Mouse (Mus musculus): ENCODE measurements around the gene Nox1.
A peak's percentile ranks its signal among the peaks of the same experiment; 100 is the strongest.
"Not testable (repeated sequence)": the region's sequence is repeated elsewhere in the genome, so short reads cannot be mapped to it uniquely, and the experiment has no call there.

Gene Nox1

GRCm38 (mm10) chrX:134221856-134222255, at the start of gene Nox1:
Nox1 (minus strand) TSS chrX:134221956.
- DNase-seq (ENCODE audit: low read depth, low spot score) = no peak

DNA sequence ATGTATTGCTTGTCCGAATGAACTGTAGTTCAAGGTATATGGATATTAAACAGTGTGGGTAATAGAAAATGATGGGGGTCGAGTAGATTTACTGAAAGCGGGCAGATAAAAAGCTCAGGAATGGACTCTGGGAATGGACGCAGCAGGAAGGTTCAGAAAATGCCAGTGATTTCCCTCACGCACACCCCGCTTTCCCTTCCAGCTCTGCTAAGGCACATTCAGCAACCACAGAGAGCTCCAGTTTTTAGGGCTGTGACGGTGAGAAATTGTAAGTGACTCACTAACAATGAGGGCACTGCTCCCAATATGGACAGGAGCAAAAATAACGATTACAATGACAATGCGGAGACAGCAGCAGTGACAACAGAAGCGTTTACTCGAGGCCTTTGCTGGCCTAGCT, 40.4 kb upstream of the Nox1 start:
- DNase-seq (ENCODE audit: low read depth, low spot score) = no peak

DNA sequence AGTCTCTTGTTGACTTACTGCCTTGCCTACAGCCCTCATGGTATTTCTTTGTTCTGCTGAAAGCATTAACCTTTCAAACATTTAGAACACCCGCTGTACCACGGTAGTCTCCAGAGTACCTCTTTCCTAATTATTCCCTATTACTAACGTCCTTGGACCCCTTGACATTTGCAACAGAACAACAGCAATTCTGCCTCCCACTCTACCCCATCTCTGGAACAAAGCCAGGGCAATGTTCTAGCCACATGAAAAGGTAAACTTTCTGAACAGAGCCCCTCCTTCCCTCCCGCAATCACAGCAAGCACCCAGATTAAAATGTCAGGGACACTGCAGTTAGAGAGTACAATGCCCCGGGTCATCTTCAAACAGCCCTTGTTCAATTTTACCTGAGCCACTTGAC, 39.4 kb upstream of the Nox1 start:
- no peak for DNase-seq (ENCODE audit: low read depth, low spot score)

DNA sequence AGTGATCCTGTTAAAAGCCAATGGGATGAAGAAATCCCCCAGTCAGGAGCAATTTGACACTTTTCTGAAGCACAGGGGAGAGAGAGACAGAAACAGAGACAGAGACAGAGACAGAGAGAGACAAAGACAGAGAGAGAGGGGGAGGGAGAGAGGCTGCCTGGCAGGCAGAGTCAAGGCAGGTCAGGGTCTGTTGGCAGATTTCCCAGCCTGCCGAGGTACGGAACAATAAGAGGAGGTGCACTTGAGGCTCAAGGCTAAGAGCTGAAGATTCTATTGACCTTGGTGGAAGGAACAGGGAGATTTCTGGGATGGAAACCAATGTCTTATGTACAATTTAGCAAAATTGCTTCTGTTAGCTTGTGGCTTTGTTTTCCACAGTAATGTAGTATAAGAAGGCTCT, 26.4 kb upstream of the Nox1 start:
- DNase-seq (ENCODE audit: low read depth, low spot score) = no peak

GRCm38 (mm10) chrX:134245946-134246345, 24.2 kb upstream of the Nox1 start:
- no peak for DNase-seq (ENCODE audit: low read depth, low spot score)

- no peak for DNase-seq (ENCODE audit: low read depth, low spot score)
Observed at GRCm38 (mm10) chrX:134238266-134238665, 16.5 kb upstream of the Nox1 start.

DNA sequence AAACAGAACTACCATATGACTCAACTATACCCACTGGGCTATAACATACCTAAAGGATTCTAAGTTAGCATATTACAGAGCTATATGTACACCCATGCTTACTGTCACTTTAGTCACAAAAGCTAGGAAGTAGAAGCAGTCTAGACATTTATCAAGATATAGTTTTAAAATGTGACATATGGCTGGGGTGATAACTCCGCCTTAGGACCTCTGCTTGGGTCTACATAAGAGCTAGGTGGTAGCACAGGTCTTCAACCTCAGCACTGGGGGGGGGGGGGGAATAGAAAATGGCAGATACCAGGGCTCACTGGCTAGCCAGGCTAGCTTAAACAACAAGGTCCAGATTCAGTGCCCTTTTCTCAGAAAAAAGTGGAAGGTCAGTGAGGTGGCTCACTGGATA, 11.3 kb upstream of the Nox1 start:
- no peak for DNase-seq (ENCODE audit: low read depth, low spot score)

GRCm38 (mm10) chrX:134220618-134221017, 1.1 kb downstream of the Nox1 start:
- no peak for DNase-seq (ENCODE audit: low read depth, low spot score)

DNA sequence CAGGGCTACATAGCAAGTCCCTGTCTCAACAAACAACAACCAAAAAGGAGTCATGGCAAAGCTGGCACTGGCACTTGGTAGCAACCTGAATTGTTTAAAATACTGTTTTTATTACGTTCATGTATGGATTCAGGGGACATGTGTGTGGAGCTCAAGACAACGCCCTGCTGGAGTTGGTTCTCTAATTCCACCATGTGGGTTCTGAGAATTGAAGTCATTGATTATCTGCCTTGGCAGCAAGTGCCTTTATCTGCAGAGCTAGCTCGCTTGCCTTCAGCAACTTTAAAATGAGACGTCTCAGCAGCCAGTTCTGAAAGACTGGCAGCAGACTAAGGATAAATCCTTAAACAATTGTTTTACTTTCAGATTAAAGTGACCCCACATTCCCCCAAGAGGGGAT, 3.6 kb downstream of the Nox1 start:
- DNase-seq (ENCODE audit: low read depth, low spot score) = no peak

DNA sequence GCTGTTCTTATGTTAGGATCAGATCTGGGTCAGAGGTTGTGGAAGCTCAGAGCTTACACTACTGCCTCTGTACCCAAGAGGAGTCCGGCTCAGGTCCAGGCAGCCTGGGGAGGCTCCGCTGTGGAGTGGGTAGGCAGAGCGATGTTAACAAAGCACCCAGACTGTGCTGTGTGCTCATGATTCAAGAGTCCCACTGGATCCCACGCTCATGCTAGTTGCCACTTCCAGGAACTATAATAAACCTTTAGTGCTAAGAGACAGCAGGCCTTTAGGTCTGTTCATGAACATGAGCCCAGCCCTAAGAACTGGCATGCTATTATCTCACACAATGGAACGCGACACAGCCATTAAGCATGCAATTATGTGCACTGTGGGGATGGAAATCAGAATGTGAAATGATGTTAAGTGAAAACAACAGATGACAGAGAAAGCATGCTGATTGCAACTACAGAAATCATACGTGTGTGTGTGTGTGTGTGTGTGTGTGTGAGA, 10.6 kb downstream of the Nox1 start:
- DNase-seq (ENCODE audit: low read depth, low spot score) = no peak

- DNase-seq (ENCODE audit: low read depth, low spot score) = no peak
Observed at GRCm38 (mm10) chrX:134208491-134208890, 13.3 kb downstream of the Nox1 start.

DNA sequence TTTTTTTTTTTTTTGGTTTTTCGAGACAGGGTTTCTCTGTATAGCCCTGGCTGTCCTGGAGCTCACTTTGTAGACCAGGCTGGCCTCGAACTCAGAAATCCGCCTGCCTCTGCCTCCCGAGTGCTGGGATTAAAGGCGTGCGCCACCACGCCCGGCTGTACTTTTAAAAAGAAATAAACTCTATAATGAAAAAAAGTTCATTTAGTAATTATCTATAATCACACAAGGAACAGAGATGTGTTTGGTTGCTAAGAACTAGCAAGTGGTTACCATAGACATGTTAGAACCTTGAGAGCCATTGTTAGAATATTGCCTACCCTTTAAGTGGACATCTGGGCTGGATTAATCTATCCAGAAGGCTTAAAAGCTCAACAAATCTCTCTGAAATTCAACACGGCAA, 34.6 kb downstream of the Nox1 start, which contains the start of gene Arl13a:
TSS of gene Arl13a (plus strand) at position 301 of the 400 bp plus-strand sequence.
- not testable (repeated sequence) for DNase-seq (ENCODE audit: low read depth, low spot score)

DNA sequence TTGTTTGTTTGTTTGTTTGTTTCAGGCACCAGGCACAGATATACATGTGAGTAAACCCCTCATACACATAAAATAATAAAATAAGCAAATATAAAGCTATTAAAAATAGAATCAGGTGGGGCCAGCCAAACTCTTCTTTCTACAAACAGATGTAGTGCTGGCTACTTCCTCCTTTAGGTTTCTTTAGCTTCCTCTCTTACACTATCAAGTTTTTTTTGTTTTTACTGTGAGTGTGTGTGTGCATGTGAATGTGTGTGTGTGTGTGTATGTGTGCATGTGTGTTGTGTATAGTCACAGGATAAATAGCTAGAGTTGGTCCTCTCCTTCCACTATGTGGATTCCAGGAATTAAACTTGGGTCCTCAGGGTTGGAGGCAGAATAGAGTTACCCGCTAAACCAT, 47.1 kb downstream of the Nox1 start:
- DNase-seq (ENCODE audit: low read depth, low spot score) = no peak

- no peak for DNase-seq (ENCODE audit: low read depth, low spot score)
Observed at GRCm38 (mm10) chrX:134170584-134170983, 51.2 kb downstream of the Nox1 start.

GRCm38 (mm10) chrX:134163484-134163883, 58.3 kb downstream of the Nox1 start:
- DNase-seq (ENCODE audit: low read depth, low spot score) = no peak

GRCm38 (mm10) chrX:134162826-134163225, 58.9 kb downstream of the Nox1 start:
- no peak for DNase-seq (ENCODE audit: low read depth, low spot score)

GRCm38 (mm10) chrX:134162043-134162720, 59.6 kb downstream of the Nox1 start, which contains the start of gene Xkrx:
Xkrx (minus strand) TSS chrX:134162076.
- no peak for DNase-seq (ENCODE audit: low read depth, low spot score)

DNA sequence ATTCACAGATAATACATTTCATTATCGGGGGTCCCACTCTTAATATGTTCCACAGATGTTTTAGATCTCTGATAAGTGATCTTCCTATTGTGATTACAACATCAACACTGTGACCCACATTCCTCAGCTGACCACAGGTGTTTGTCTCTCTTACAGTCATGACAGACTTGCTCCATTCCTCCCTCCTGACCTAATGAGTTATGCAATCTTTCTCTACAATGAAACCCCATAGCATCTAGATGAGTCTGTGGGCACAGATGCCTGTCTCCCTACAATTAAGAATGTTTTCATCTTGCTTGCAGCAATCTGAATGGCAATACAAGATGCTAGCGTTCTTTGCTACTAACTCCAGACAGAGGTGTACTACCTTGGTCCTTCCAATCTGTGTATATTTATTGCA, 61.3 kb downstream of the Nox1 start:
- DNase-seq (ENCODE audit: low read depth, low spot score) = no peak

- DNase-seq (ENCODE audit: low read depth, low spot score) = no peak
Observed at GRCm38 (mm10) chrX:134158151-134158550, 63.6 kb downstream of the Nox1 start.

- DNase-seq (ENCODE audit: low read depth, low spot score) = no peak
Observed at GRCm38 (mm10) chrX:134141986-134142385, 79.8 kb downstream of the Nox1 start.

DNA sequence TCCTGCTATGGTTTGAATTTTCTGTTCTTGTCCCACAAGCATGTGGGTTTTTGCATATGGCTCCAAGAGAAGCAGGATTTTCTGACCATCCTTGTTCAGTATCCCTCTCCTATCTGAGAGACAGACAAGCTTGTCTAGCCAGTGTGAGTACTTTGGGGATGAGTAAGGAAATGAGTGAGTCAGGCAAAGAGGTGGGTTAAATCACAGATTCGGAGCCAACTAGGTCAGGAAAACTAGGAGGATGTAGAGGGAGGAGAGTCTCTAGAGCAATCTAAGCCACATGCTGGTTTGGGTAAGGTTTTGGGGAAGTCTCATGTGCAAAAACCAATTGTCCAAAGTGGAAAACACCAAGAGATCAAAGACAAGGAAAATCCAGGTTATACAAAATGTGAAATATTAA, 80.2 kb downstream of the Nox1 start:
- DNase-seq (ENCODE audit: low read depth, low spot score) = no peak

GRCm38 (mm10) chrX:134140024-134140423, 81.7 kb downstream of the Nox1 start:
- DNase-seq (ENCODE audit: low read depth, low spot score) = no peak

DNA sequence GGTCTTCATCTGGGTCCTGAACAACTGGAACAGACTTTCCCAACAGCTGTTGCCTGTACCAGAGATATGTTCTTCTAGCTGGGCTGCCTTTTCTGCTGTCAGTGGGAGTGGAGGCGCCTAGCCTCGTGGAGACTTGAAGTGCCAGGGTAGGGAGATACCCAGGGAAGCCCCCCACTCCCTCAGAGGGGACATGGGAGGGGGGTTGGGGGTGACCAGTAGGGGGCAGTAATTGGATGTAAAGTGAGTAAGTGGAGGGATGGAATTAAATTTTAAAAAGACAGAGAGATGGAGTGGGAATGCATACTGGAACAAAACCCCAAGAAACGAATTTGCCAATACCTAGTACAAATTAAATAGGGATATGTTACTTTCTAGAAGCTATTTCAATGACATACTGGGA, 87.9 kb downstream of the Nox1 start:
- DNase-seq (ENCODE audit: low read depth, low spot score) = no peak

DNA sequence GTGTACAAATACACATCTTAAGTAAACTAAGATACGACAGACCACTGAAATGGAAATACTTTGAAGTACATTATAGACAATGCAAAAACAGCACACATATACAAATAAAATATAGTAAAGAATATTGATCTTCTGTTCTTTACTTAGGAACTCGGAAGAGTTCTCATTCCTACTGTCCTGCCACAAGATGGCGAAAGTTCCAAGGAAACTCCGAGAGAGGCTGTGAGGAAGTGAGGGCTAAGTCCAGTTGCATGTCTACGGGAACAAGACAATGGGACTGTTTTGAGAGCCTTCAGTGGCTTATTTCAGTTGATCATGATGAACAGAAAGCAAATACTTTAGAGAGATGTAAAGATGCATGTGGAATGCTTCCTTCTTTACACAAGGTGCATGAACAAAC, 89.5 kb downstream of the Nox1 start:
- DNase-seq (ENCODE audit: low read depth, low spot score) = peak; percentile 13

All from embryo, embryonic 11.5 days (tissue).